Mouse (Mus musculus): ENCODE measurements around the gene Dnajc12.

GRCm38 (mm10) chr10:63367386-63367785, 14.9 kb upstream of the Dnajc12 start:
- TF ChIP-seq CTCF (conservative IDR thresholded peaks at IDR 0.05; ENCODE audit: insufficient read depth, insufficient read length, low read depth, low read length) (no peak), POLR2A (IDR thresholded peaks at IDR 0.05; ENCODE audit: low read depth, low read length) (no peak)
